In the genomic region with DNA sequence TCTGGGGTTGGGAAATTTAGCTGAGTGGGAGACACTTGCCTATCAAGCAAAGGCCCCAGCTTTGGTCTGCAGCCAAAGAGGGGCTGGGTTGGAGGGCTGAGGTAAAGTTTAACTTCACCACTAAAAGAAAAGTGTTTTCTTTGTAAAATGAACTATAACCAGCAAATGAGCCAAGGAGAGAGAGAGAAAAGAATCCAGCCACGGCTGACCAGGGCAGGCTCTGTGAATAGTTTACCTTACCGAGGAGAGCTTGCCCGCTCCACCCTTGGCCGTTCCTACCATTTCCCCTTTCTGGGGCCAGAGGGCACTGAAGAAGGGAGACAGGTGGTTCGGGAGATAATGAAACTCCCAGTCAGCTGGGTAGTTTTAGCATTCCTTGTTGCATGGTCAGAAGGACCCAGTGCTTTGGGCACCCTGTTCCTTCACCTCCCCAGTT, we compare ENCODE assay signal across 8 mouse cellular contexts.
DNase-seq lines count a peak whose midpoint lies in the region; ATAC-seq and TF ChIP-seq lines count a peak whose summit lies in the region.
"Had no signal": no experiment of that assay in that cellular context is flagged by ENCODE, and none has a peak within 500 bp of the region (broad histone marks: within the 10 kb centered on the region; RNA-seq: fewer than 3 reads in every experiment).

No protein-coding gene starts in this region.

- no peak for TF ChIP-seq POLR2A in small intestine, adult 2 months (IDR thresholded peaks at IDR 0.05; ENCODE audit: low read depth, low read length)

- DNase-seq in c-Kit-positive CD71-positive TER-119-positive erythroid progenitor cells, embryonic 14.5 days (ENCODE audit: low spot score), result peak; percentile 83
- no peak for DNase-seq in adrenal gland, postnatal 25 days
- no peak for DNase-seq in gastrocnemius, postnatal 36 days
- no peak for DNase-seq in thymus, postnatal 36 days
- DNase-seq: left cerebral cortex, postnatal 4 days had no signal

- no peaks in the 10 kb centered on the region for H3K9me3 ChIP-seq in heart, embryonic 12.5 days (replicated peaks)
- H3K9me3 ChIP-seq in limb, embryonic 15.5 days, result no peaks in the 10 kb centered on the region

- no peaks in the 10 kb centered on the region for H3K36me3 ChIP-seq in heart, embryonic 12.5 days
- H3K36me3 ChIP-seq in limb, embryonic 15.5 days, result no peaks in the 10 kb centered on the region
- H3K36me3 ChIP-seq in small intestine, adult 2 months (ENCODE audit: control insufficient read depth, insufficient read depth, low read length), result no peaks in the 10 kb centered on the region

- intact Hi-C loops in gastrocnemius, postnatal 36 days (cut with DNase I), result no loop called here

- H3K27ac ChIP-seq in heart, embryonic 12.5 days (ENCODE audit: poor library complexity, severe bottlenecking), result peak overlapping the region; percentile 96
- peak overlapping the region; percentile 38 for H3K27ac ChIP-seq in limb, embryonic 15.5 days
- H3K27ac ChIP-seq in small intestine, adult 2 months (ENCODE audit: insufficient read depth, low read depth, low read length), result peak overlapping the region; percentile 75

- peak; percentile 68 for ATAC-seq in heart, embryonic 12.5 days (ENCODE audit: insufficient number of reproducible peaks, low FRiP score)
- ATAC-seq in limb, embryonic 15.5 days (ENCODE audit: insufficient number of reproducible peaks, low FRiP score, low TSS enrichment, low read depth), result no peak

- peaks cover 76% of the 10 kb centered on the region for H3K4me1 ChIP-seq in heart, embryonic 12.5 days (replicated peaks)
- peaks cover 9% of the 10 kb centered on the region for H3K4me1 ChIP-seq in limb, embryonic 15.5 days
- H3K4me1 ChIP-seq in small intestine, adult 2 months (ENCODE audit: control insufficient read depth, insufficient read depth, insufficient read length, low read length), result peaks cover 24% of the 10 kb centered on the region; the same call in 1 of the 2 replicates

- no peak overlapping the region for H3K4me3 ChIP-seq in heart, embryonic 12.5 days
- no peak overlapping the region for H3K4me3 ChIP-seq in limb, embryonic 15.5 days
- H3K4me3 ChIP-seq in small intestine, adult 2 months (ENCODE audit: low read depth, low read length), result no peak overlapping the region

- no peaks in the 10 kb centered on the region for H3K27me3 ChIP-seq in heart, embryonic 12.5 days (replicated peaks)
- no peaks in the 10 kb centered on the region for H3K27me3 ChIP-seq in limb, embryonic 15.5 days
- H3K27me3 ChIP-seq in small intestine, adult 2 months (ENCODE audit: control insufficient read depth, insufficient read depth, low read length), result no peaks in the 10 kb centered on the region

- WGBS in heart, embryonic 12.5 days, result 29% methylated on average over 5 of the region's 5 CpGs
- 57% methylated on average over 5 of the region's 5 CpGs for WGBS in limb, embryonic 15.5 days
- WGBS in small intestine, adult 2 months, result 13% methylated on average over 5 of the region's 5 CpGs

- H3K4me2 ChIP-seq in heart, embryonic 12.5 days, result peak overlapping the region; percentile 16
- H3K4me2 ChIP-seq in limb, embryonic 15.5 days, result no peak overlapping the region

- H3K9ac ChIP-seq in heart, embryonic 12.5 days, result peak overlapping the region; percentile 33; the same call in 1 of the 2 replicates
- H3K9ac ChIP-seq in limb, embryonic 15.5 days, result no peak overlapping the region

- no peak for TF ChIP-seq CTCF in small intestine, adult 2 months (IDR thresholded peaks at IDR 0.05; ENCODE audit: extremely low read depth, insufficient read length, insufficient replicate concordance, low read depth, low read length)

Comparison
In these comparisons a context has a peak if more than half of its experiments do, and no peak if none do; other contexts are left out.
1. H3K27ac ChIP-seq: peak in every context shown above with its lines; median percentile 96 in heart, embryonic 12.5 days; 75 in small intestine, adult 2 months; 38 in limb, embryonic 15.5 days.